Mouse (Mus musculus): ENCODE measurements at regions not wholly inside any gene's neighbourhood (a gene's known extent, or its start where the extent isn't known, plus 50 kb on each side); places are given as distances from the start of the nearest gene placed in this dataset.

DNA sequence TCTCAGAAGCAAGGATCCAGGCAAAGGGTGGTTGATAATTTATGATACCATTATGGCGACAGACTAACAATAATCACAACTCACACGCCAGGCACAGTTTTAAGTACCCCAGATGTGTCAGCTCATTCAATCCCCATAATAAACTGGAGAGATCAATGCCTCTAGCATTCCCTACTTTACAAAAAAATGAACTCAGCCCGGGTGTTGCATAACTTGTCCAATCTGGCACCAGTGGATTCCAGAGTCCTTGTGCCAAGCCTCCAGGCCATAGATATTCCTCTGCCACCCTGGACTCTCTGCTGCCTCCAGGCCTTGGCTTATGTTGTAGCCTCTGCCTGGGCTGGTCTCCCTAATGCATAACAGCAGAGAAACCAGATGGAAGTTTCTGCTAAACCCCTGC, 185.0 kb downstream of the CK137956 start:
- H3K4me1 ChIP-seq (replicated peaks; ENCODE audit: control insufficient read depth, insufficient read depth, low read length): no peaks in the 10 kb centered on the region
- no peaks in the 10 kb centered on the region for H3K36me3 ChIP-seq (ENCODE audit: control insufficient read depth, insufficient read depth, low read length)
- TF ChIP-seq CTCF (IDR thresholded peaks at IDR 0.05; ENCODE audit: borderline replicate concordance, control insufficient read depth, extremely low read depth, insufficient read depth, low read length, poor library complexity): no peak
- TF ChIP-seq POLR2A (IDR thresholded peaks at IDR 0.05; ENCODE audit: control insufficient read depth, extremely low read depth, insufficient read depth, low read length, poor library complexity): no peak
- H3K27ac ChIP-seq (ENCODE audit: control insufficient read depth, insufficient read depth, low read length): no peak overlapping the region
- H3K27me3 ChIP-seq (ENCODE audit: control insufficient read depth, insufficient read depth, low read length): no peaks in the 10 kb centered on the region
- H3K4me3 ChIP-seq (ENCODE audit: control insufficient read depth, insufficient read depth, low read length): no peak overlapping the region
- WGBS: 85% methylated on average over 3 of the region's 3 CpGs
- no peak for DNase-seq

DNA sequence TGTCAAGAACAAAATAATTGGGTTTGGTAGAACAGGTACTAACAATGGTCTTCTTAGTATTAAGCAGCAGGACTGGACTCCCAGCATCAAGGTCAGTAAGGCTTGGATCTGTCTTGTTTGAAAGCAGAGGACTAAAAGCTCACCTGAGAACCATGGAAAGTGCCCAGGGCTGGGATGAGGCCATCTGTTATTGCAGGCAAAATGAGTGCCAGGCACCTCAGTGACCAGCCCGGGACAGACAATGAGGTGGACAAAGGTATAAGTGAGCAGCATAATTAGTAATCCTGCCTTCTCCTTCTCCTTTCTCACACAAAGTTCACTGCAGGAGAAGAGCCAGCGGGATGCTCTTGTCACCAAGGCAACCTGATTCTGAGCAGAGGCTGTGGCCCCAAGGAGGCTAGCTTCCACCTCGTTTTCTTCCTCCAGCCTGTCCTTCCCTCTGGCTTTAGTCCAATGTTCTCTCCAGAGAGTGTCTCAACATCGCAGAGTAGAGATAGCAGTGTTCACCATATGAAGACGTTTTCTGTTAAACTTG, 198.7 kb downstream of the CK137956 start:
- no peak for DNase-seq
- Histone ChIP-seq H3K4me1 (replicated peaks; ENCODE audit: control insufficient read depth, insufficient read depth, low read length) (no peaks in the 10 kb centered on the region), H3K27ac (ENCODE audit: control insufficient read depth, insufficient read depth, low read length) (no peak overlapping the region), H3K4me3 (ENCODE audit: control insufficient read depth, insufficient read depth, low read length) (no peak overlapping the region), H3K27me3 (ENCODE audit: control insufficient read depth, insufficient read depth, low read length) (no peaks in the 10 kb centered on the region), H3K36me3 (ENCODE audit: control insufficient read depth, insufficient read depth, low read length) (no peaks in the 10 kb centered on the region)
- WGBS: 75% methylated on average over 5 of the region's 5 CpGs
- TF ChIP-seq POLR2A (IDR thresholded peaks at IDR 0.05; ENCODE audit: control insufficient read depth, extremely low read depth, insufficient read depth, low read length, poor library complexity) (no peak), CTCF (IDR thresholded peaks at IDR 0.05; ENCODE audit: borderline replicate concordance, control insufficient read depth, extremely low read depth, insufficient read depth, low read length, poor library complexity) (no peak)

DNA sequence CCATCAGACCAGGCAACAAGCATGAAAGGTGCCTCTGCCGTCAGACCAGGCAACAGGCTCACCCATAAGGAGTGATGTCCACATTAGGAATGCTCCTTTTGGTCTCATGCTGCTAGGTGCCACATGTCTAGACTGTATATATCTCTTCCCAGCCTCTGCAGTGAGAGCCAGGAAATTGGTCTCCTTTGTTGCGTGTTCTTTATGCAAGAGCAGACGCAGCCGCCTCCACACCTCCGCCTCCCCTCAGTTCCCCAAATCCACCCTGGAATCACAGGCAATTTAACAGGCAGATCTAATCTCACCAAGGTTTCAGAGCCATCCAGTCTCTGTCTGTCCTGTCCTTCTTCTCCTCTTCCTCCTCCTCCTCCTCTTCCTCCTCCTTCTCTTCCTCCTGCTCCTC, 207.0 kb downstream of the CK137956 start:
- WGBS: 91% methylated on average over 5 of the region's 5 CpGs
- no peak overlapping the region for H3K4me3 ChIP-seq (ENCODE audit: control insufficient read depth, insufficient read depth, low read length)
- no peak for DNase-seq

DNA sequence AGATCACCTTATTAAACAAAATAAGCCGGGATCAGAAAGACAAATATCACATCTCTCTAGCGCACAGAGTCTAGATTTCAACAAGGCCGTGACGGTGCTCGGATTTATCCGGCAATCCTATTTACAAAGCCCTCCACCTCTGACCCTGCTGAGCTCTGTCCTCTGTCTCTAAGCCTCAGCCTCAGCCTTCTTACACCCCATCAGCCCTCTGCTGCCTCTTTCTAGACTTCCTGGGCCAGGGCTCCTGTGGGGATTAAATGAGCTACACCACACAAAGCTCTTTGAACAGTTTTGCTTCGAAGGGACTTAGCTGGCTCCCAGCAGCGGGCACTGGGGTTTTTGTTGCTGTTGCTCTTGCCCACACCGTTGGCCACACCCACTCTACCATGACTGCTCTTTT, 211.8 kb downstream of the CK137956 start:
- Histone ChIP-seq H3K27me3 (ENCODE audit: control insufficient read depth, insufficient read depth, low read length) (no peaks in the 10 kb centered on the region), H3K27ac (ENCODE audit: control insufficient read depth, insufficient read depth, low read length) (no peak overlapping the region), H3K4me1 (replicated peaks; ENCODE audit: control insufficient read depth, insufficient read depth, low read length) (no peaks in the 10 kb centered on the region), H3K4me3 (ENCODE audit: control insufficient read depth, insufficient read depth, low read length) (no peak overlapping the region), H3K36me3 (ENCODE audit: control insufficient read depth, insufficient read depth, low read length) (no peaks in the 10 kb centered on the region)
- 91% methylated on average over 9 of the region's 9 CpGs for WGBS
- DNase-seq: no peak
- no peak for TF ChIP-seq POLR2A (IDR thresholded peaks at IDR 0.05; ENCODE audit: control insufficient read depth, extremely low read depth, insufficient read depth, low read length, poor library complexity)
- TF ChIP-seq CTCF (IDR thresholded peaks at IDR 0.05; ENCODE audit: borderline replicate concordance, control insufficient read depth, extremely low read depth, insufficient read depth, low read length, poor library complexity): no peak

More for the DNA sequence above, 207.0 kb downstream of the CK137956 start:
- Histone ChIP-seq H3K4me1 (replicated peaks; ENCODE audit: control insufficient read depth, insufficient read depth, low read length) (no peaks in the 10 kb centered on the region), H3K27me3 (ENCODE audit: control insufficient read depth, insufficient read depth, low read length) (no peaks in the 10 kb centered on the region), H3K36me3 (ENCODE audit: control insufficient read depth, insufficient read depth, low read length) (no peaks in the 10 kb centered on the region), H3K27ac (ENCODE audit: control insufficient read depth, insufficient read depth, low read length) (no peak overlapping the region)
- TF ChIP-seq CTCF (IDR thresholded peaks at IDR 0.05; ENCODE audit: borderline replicate concordance, control insufficient read depth, extremely low read depth, insufficient read depth, low read length, poor library complexity) (no peak), POLR2A (IDR thresholded peaks at IDR 0.05; ENCODE audit: control insufficient read depth, extremely low read depth, insufficient read depth, low read length, poor library complexity) (no peak)

DNA sequence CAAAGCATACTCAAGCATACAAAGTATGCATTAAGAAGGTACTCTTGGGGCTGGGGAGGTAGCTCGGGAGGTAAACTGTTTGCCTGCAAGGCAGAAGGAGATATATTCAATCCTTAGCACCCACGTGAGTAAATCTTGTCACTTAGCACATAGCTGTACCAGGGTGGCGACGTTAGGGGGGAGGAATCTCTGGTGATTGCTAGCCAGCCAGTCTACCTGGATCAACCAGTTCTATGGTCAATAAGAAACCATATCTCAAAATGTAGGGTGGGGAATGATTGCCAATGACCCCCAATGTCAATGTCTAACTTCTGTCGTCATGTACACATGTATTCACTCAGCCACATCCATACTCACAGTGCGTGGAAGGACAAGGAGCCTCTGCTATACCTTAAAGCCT, 214.5 kb downstream of the CK137956 start:
- TF ChIP-seq CTCF (IDR thresholded peaks at IDR 0.05; ENCODE audit: borderline replicate concordance, control insufficient read depth, extremely low read depth, insufficient read depth, low read length, poor library complexity) (no peak), POLR2A (IDR thresholded peaks at IDR 0.05; ENCODE audit: control insufficient read depth, extremely low read depth, insufficient read depth, low read length, poor library complexity) (no peak)
- 91% methylated on average over 6 of the region's 6 CpGs for WGBS
- Histone ChIP-seq H3K36me3 (ENCODE audit: control insufficient read depth, insufficient read depth, low read length) (no peaks in the 10 kb centered on the region), H3K27ac (ENCODE audit: control insufficient read depth, insufficient read depth, low read length) (no peak overlapping the region), H3K27me3 (ENCODE audit: control insufficient read depth, insufficient read depth, low read length) (no peaks in the 10 kb centered on the region), H3K4me3 (ENCODE audit: control insufficient read depth, insufficient read depth, low read length) (no peak overlapping the region), H3K4me1 (replicated peaks; ENCODE audit: control insufficient read depth, insufficient read depth, low read length) (no peaks in the 10 kb centered on the region)
- no peak for DNase-seq

DNA sequence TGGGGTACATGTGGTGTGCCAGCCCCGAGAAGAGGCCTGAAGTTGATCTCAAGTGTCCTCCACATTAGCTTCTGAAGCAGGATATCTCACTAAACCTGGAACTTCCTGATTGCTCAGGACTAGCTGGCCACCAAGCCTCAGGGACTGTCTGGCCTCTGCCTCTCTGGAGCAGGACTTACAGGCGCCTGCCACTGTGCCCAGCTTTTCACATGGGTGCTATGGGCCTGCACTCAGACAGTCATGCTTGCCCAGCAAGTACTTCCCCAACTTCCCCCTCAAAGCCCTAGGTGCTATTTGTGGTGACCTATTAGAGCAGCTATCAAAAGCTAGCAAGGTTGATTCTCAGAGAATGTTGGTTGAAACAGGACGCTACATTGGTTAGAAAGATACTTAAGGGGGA, 220.0 kb downstream of the CK137956 start:
- no peak for TF ChIP-seq CTCF (IDR thresholded peaks at IDR 0.05; ENCODE audit: borderline replicate concordance, control insufficient read depth, extremely low read depth, insufficient read depth, low read length, poor library complexity)
- TF ChIP-seq POLR2A (IDR thresholded peaks at IDR 0.05; ENCODE audit: control insufficient read depth, extremely low read depth, insufficient read depth, low read length, poor library complexity): no peak
- Histone ChIP-seq H3K4me3 (ENCODE audit: control insufficient read depth, insufficient read depth, low read length) (no peak overlapping the region), H3K36me3 (ENCODE audit: control insufficient read depth, insufficient read depth, low read length) (no peaks in the 10 kb centered on the region), H3K4me1 (replicated peaks; ENCODE audit: control insufficient read depth, insufficient read depth, low read length) (no peaks in the 10 kb centered on the region), H3K27ac (ENCODE audit: control insufficient read depth, insufficient read depth, low read length) (no peak overlapping the region), H3K27me3 (ENCODE audit: control insufficient read depth, insufficient read depth, low read length) (no peaks in the 10 kb centered on the region)
- DNase-seq: no peak
- WGBS: 86% methylated on average over 3 of the region's 3 CpGs

DNA sequence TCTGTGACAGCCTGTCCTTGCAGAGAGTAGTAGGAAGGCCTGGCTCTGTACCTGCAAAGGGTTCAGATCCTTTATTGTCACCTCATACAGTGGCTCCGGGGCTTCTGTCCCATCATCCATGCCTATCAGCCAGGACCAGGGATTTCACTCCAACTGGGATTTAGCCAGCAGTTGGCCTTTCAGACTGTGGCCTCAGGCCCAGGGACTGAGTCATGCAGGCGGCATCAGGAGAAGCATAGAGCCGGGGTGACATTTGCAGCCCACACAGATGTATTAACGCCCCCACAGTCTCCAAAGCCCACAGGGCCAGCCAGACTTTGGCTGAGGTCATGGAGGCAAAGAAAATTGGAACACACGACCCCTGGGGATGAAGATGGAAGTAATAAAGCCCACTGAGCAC, 222.9 kb downstream of the CK137956 start:
- no peak for TF ChIP-seq POLR2A (IDR thresholded peaks at IDR 0.05; ENCODE audit: control insufficient read depth, extremely low read depth, insufficient read depth, low read length, poor library complexity)
- TF ChIP-seq CTCF (IDR thresholded peaks at IDR 0.05; ENCODE audit: borderline replicate concordance, control insufficient read depth, extremely low read depth, insufficient read depth, low read length, poor library complexity): no peak
- no peaks in the 10 kb centered on the region for H3K36me3 ChIP-seq (ENCODE audit: control insufficient read depth, insufficient read depth, low read length)
- H3K27me3 ChIP-seq (ENCODE audit: control insufficient read depth, insufficient read depth, low read length): no peaks in the 10 kb centered on the region
- no peak overlapping the region for H3K27ac ChIP-seq (ENCODE audit: control insufficient read depth, insufficient read depth, low read length)
- no peak for DNase-seq
- H3K4me3 ChIP-seq (ENCODE audit: control insufficient read depth, insufficient read depth, low read length): no peak overlapping the region
- 76% methylated on average over 5 of the region's 5 CpGs for WGBS
- no peaks in the 10 kb centered on the region for H3K4me1 ChIP-seq (replicated peaks; ENCODE audit: control insufficient read depth, insufficient read depth, low read length)

Measured in thymus, adult 2 months (tissue).